Mouse (Mus musculus) kidney, embryonic 14.5 days (tissue): Measurements from ENCODE around the gene Pla2g6. TPM values are rescaled to one million over a fixed set of nuclear protein-coding genes. Genes with fewer than 3 reads are reported as not detected.

Source experiments
- ATAC-seq: fragments of 200-750 bp; cut with Nextera tagmentation; 2 replicates; pipeline ENCODE4 v1.8.0; 2017; ENCODE audit warnings: moderate number of reproducible peaks, mild to moderate bottlenecking, moderate TSS enrichment, moderate library complexity; ENCODE audit not compliant: low FRiP score, low TSS enrichment
- H3K27ac ChIP-seq: fragments of 300-500 bp; sonication (generic); 2 replicates; pipeline ENCODE4 v1.5.1; 2014; ENCODE audit warnings: low read depth, mild to moderate bottlenecking, low read length, moderate library complexity, mixed read lengths
- H3K27me3 ChIP-seq: fragments of 300-500 bp; sonication (generic); 2 replicates; pipeline ENCODE4 v1.6.1; 2014; ENCODE audit warnings: mild to moderate bottlenecking, low read length; ENCODE audit not compliant: control insufficient read depth, insufficient read depth
- H3K36me3 ChIP-seq: fragments of 300-500 bp; sonication (generic); 2 replicates; pipeline ENCODE4 v1.6.1; 2014; ENCODE audit warnings: low read length, mixed read lengths; ENCODE audit not compliant: control insufficient read depth, insufficient read depth
- H3K4me1 ChIP-seq: fragments of 300-500 bp; sonication (generic); 2 replicates; pipeline ENCODE4 v1.6.1; 2014; ENCODE audit warnings: low read length, mixed read lengths; ENCODE audit not compliant: control insufficient read depth, insufficient read depth
- H3K4me2 ChIP-seq: fragments of 300-500 bp; sonication (generic); replicated peaks from 2 replicates; pipeline ENCODE4 v1.6.1; 2014; ENCODE audit warnings: low read depth, mild to moderate bottlenecking, low read length
- H3K4me3 ChIP-seq: fragments of 300-500 bp; sonication (generic); 2 replicates; pipeline ENCODE4 v1.5.1; 2014; ENCODE audit warnings: mild to moderate bottlenecking, low read length
- H3K9ac ChIP-seq: fragments of 300-500 bp; sonication (generic); 2 replicates; pipeline ENCODE4 v1.6.1; 2014; ENCODE audit warnings: low read depth, mild to moderate bottlenecking, low read length, moderate library complexity
- H3K9me3 ChIP-seq: fragments of 300-500 bp; sonication (generic); 2 replicates; pipeline ENCODE4 v1.6.1; 2016; ENCODE audit warnings: low read length; ENCODE audit not compliant: control insufficient read depth
- WGBS: fragments of 180-500 bp; shearing (Covaris S2); extraction: QIAGEN DNeasy Blood & Tissue Kit; methylation state at CpG from one replicate; pipeline ENCODE4 v1.1.7; 2014; 5-methylcytosine and 5-hydroxymethylcytosine counted together
- polyA plus RNA-seq: library from polyadenylated mRNA; unstranded; fragments of >200 nt; fragmentation: Nextera tagmentation; extraction: Ambion mirVana; gene quantifications from 2 replicates; pipeline ENCODE4 v1.2.1, GENCODE M21; 2014

Gene Pla2g6
- polyA plus RNA-seq, 1 experiment from 2014 or later, result 17.0 TPM

DNA sequence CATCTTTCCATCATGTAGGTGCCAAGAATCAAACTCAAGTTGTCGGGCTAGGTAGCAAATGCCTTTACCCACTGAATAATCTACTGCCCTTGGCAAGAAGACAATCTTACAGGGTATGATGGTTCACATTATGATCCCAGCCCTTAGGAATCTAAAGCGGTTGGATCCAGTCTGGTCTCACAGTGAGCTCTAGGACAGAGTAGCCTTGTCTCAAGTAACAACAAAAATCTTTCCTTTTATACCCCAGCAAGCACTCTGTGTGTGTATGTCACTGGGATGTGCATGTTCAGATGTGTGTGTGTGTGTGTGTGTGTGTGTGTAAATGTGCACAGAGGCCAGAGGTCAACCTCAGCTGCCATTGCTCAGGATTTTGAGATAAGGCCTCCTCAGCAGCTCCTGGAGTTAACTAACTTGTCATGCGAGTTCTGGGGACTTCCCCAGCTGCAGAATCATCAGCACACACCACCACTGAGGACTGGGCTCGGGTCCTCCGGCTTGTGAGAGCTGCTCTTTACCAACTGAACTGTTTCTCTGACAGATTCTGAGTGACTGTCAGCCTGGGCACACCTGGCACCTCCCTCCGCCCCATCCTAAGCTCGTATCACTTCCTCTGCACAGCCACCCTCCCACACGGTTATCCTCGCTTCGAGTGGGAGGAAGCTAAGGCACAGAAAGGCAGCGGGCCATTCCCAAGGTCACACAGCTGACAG is 5.8 kb downstream of the Pla2g6 start:
- no peak for ATAC-seq
- H3K36me3 ChIP-seq, result no peaks in the 10 kb centered on the region
- no peaks in the 10 kb centered on the region for H3K9me3 ChIP-seq
- H3K27me3 ChIP-seq, result no peaks in the 10 kb centered on the region
- WGBS, result 49% methylated on average over 11 of the region's 11 CpGs
- peak overlapping the region; percentile 52; the same call in 1 of the 2 replicates for H3K27ac ChIP-seq
- 0 out of 2 replicates have a peak overlapping the region, but pooled peaks have one; percentile 19 for H3K9ac ChIP-seq
- no peak overlapping the region for H3K4me2 ChIP-seq
- H3K4me1 ChIP-seq, result peaks cover 22% of the 10 kb centered on the region
- H3K4me3 ChIP-seq, result no peak overlapping the region

DNA sequence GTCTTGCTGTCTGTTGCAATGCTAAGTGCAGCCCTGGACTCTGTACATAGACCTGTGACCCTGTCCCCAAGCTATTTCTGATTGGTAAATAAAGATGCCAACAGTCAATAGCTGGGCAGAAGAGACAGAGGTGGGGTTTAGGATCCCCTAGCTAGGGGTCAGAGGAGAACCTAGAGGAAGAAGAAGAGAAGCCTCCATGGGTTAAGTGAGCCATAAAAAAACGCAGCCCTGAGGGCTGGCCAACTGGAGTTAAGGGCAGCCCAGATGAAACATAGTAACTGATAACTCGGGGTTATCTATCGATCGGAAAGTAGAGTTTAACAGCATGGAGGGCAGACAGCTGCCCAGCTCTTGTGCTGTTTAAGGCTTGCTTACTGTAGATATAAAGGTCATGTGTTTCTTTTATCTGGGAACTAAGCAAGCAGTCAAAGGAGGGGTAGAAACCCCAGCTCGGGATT is 6.4 kb downstream of the Pla2g6 start:
- no peaks in the 10 kb centered on the region for H3K36me3 ChIP-seq
- H3K9me3 ChIP-seq, result no peaks in the 10 kb centered on the region
- ATAC-seq, result no peak
- H3K4me2 ChIP-seq, result no peak overlapping the region
- H3K4me3 ChIP-seq, result no peak overlapping the region
- H3K27ac ChIP-seq, result no peak overlapping the region
- WGBS, result 73% methylated on average over 5 of the region's 5 CpGs
- H3K27me3 ChIP-seq, result no peaks in the 10 kb centered on the region
- H3K4me1 ChIP-seq, result peaks cover 15% of the 10 kb centered on the region
- no peak overlapping the region for H3K9ac ChIP-seq

- no peaks in the 10 kb centered on the region for H3K27me3 ChIP-seq
- H3K9me3 ChIP-seq, result no peaks in the 10 kb centered on the region
- 0 out of 2 replicates have a peak, but pooled peaks cover 5% of the 10 kb centered on the region for H3K36me3 ChIP-seq
- no peaks in the 10 kb centered on the region for H3K4me1 ChIP-seq
- no peak overlapping the region for H3K4me3 ChIP-seq
- no peak overlapping the region for H3K9ac ChIP-seq
- H3K27ac ChIP-seq, result no peak overlapping the region
- no peak overlapping the region for H3K4me2 ChIP-seq
- WGBS, result 76% methylated on average over 8 of the region's 8 CpGs
- ATAC-seq, result no peak
Measured at GRCm38 (mm10) chr15:79313848-79314369, 14.3 kb downstream of the Pla2g6 start.

- WGBS, result 51% methylated on average over 4 of the region's 4 CpGs
- Histone ChIP-seq H3K4me2 (no peak overlapping the region), H3K9ac (no peak overlapping the region), H3K9me3 (no peaks in the 10 kb centered on the region), H3K27ac (no peak overlapping the region), H3K27me3 (no peaks in the 10 kb centered on the region; the same call in 1 of the 2 replicates), H3K4me1 (no peaks in the 10 kb centered on the region), H3K4me3 (no peak overlapping the region), H3K36me3 (peaks cover 16% of the 10 kb centered on the region; the same call in 1 of the 2 replicates)
- no peak for ATAC-seq
Measured at GRCm38 (mm10) chr15:79307861-79308260, 20.3 kb downstream of the Pla2g6 start.

GRCm38 (mm10) chr15:79306043-79306637 is 22.1 kb downstream of the Pla2g6 start:
- Histone ChIP-seq H3K9ac (no peak overlapping the region), H3K36me3 (peaks cover 18% of the 10 kb centered on the region; the same call in 1 of the 2 replicates), H3K4me3 (no peak overlapping the region), H3K4me1 (no peaks in the 10 kb centered on the region), H3K9me3 (no peaks in the 10 kb centered on the region), H3K4me2 (no peak overlapping the region), H3K27me3 (no peaks in the 10 kb centered on the region; the same call in 1 of the 2 replicates), H3K27ac (no peak overlapping the region)
- 81% methylated on average over 23 of the region's 23 CpGs for WGBS
- ATAC-seq, result no peak

DNA sequence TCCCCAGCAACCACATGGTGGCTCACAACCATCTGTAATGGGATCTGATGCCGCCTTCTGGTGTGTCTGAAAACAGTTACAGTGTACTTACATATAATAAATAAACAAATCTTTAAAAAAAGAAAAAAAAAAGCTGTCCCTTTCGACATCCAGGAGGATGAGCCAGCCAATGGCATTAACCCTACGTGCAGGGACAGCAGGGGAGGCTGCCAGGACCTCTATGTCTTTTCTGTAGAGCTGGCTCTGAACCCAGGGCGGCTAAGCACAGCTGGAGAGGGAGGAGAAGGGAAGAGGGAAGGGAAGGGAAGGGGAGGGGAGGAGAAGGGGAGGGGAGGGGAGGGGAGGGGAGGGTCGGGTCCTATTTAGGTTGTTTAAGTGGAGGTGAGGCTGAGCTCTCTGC is 23.4 kb downstream of the Pla2g6 start:
- Histone ChIP-seq H3K4me3 (no peak overlapping the region), H3K4me2 (no peak overlapping the region), H3K36me3 (peaks cover 13% of the 10 kb centered on the region; the same call in 1 of the 2 replicates), H3K9ac (no peak overlapping the region), H3K9me3 (no peaks in the 10 kb centered on the region), H3K4me1 (no peaks in the 10 kb centered on the region), H3K27me3 (no peaks in the 10 kb centered on the region; the same call in 1 of the 2 replicates), H3K27ac (no peak overlapping the region)
- WGBS, result 70% methylated on average over 5 of the region's 5 CpGs
- no peak for ATAC-seq

GRCm38 (mm10) chr15:79303725-79304124 is 24.5 kb downstream of the Pla2g6 start:
- H3K9me3 ChIP-seq, result no peaks in the 10 kb centered on the region
- H3K4me2 ChIP-seq, result no peak overlapping the region
- H3K4me1 ChIP-seq, result no peaks in the 10 kb centered on the region
- no peak overlapping the region for H3K27ac ChIP-seq
- 84% methylated on average over 8 of the region's 8 CpGs for WGBS
- H3K9ac ChIP-seq, result no peak overlapping the region
- H3K4me3 ChIP-seq, result no peak overlapping the region
- ATAC-seq, result no peak
- H3K27me3 ChIP-seq, result no peaks in the 10 kb centered on the region; the same call in 1 of the 2 replicates
- peaks cover 13% of the 10 kb centered on the region; the same call in 1 of the 2 replicates for H3K36me3 ChIP-seq

DNA sequence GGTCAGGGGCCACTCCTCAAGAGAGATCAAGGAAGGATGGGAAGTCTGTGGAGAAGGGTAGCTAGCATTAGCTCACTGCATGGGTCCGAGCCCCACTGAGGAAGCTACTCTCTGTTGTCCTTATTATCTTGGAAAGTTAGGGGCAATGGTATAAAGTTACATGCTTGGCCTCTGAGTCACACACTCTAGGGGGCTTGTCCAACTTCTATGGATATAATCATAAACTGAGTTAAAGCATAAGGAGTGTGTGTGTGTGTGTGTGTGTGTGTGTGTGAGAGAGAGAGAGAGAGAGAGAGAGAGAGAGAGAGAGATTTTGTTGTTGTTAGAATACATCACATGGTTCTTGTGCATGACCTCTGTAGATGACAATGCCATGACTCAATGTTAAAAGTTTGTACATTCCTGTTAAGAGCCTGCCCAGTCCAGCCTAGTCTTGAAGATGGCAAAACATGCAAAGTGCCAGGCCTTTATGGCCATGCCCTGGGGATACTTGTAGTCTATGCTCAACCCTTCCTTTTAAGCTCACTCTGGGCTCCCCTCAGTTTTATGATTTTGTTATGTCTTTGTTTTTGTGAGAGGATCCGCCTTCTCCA is 28.5 kb downstream of the Pla2g6 start:
- Histone ChIP-seq H3K36me3 (peaks cover 2% of the 10 kb centered on the region; the same call in 1 of the 2 replicates), H3K9me3 (no peaks in the 10 kb centered on the region), H3K27me3 (no peaks in the 10 kb centered on the region), H3K4me1 (no peaks in the 10 kb centered on the region), H3K4me3 (no peak overlapping the region), H3K27ac (no peak overlapping the region), H3K9ac (no peak overlapping the region), H3K4me2 (no peak overlapping the region)
- no peak for ATAC-seq
- 67% methylated on average over 2 of the region's 2 CpGs for WGBS
